Mouse (Mus musculus) layer of hippocampus, adult 18-20 months (tissue): ENCODE measurements around the gene Dnajc2. TPM values are rescaled to one million over a fixed set of nuclear protein-coding genes. Genes with fewer than 3 reads are reported as not detected.

Experiments used
- total RNA-seq, 2 experiments: library from RNA; stranded (reverse); gene quantifications; 2 replicates each; pipeline ENCODE4 v1.2.3; 2021

The Dnajc2 gene
- total RNA-seq, 2 experiments from 2014 or later, result 29.8 to 31.1 TPM

Other genes starting within 250 kb of the Dnajc2 start
- under 1 TPM; 0.15 to 0.20 TPM for gene Lrrc17, start 241.7 kb downstream of the Dnajc2 start, total RNA-seq
- under 1 TPM in 1 of 2 experiments, not detected in 1; 0.35 TPM for gene Fbxl13, start 139.6 kb downstream of the Dnajc2 start, total RNA-seq
- 10 to 100 TPM; 21.4 to 22.3 TPM for gene Armc10, start 139.4 kb downstream of the Dnajc2 start, total RNA-seq
- gene Napepld, start 83.9 kb downstream of the Dnajc2 start, total RNA-seq, result 10 to 100 TPM; 31.6 to 31.8 TPM
- 10 to 100 TPM; 76.1 to 87.9 TPM for gene Pmpcb, start 48.1 kb downstream of the Dnajc2 start, total RNA-seq
- gene Psmc2, start within 50 bp of the Dnajc2 start, total RNA-seq, result 100 to 1,000 TPM; 113 to 117 TPM
- under 1 TPM; 0.15 to 0.17 TPM for gene Slc26a5, start 80.4 kb upstream of the Dnajc2 start, total RNA-seq